In genomic region chr7:3616057-3616388, GRCm38 (mm10) we compare ENCODE assay signal across 9 mouse cellular contexts. TPM values are rescaled to one million over a fixed set of nuclear protein-coding genes. Genes with fewer than 3 reads are reported as not detected.
DNase-seq lines count a peak whose midpoint lies in the region; ATAC-seq and TF ChIP-seq lines count a peak whose summit lies in the region.
"Had no signal": no experiment of that assay in that cellular context is flagged by ENCODE, and none has a peak within 500 bp of the region (broad histone marks: within the 10 kb centered on the region; RNA-seq: fewer than 3 reads in every experiment).

Oscar (minus strand) TSS chr7:3616157.

- ATAC-seq in forebrain, embryonic 15.5 days (replicated peaks): no peak
- ATAC-seq in liver, embryonic 15.5 days (ENCODE audit: insufficient read depth): no peak

- DNase-seq in heart, adult 2 months: no peak
- no peak for DNase-seq in heart, postnatal 14 days
- DNase-seq in adrenal gland, postnatal 10 days: no peak
- no peak for DNase-seq in cerebellum, postnatal 10 days
- no peak for DNase-seq in lung, postnatal 25 days (ENCODE audit: low spot score)
- DNase-seq: gastrocnemius, postnatal 10 days had no signal

- TF ChIP-seq EP300 in heart, adult 2 months (IDR thresholded peaks at IDR 0.05; ENCODE audit: insufficient read depth, low read depth, low read length): no peak

- no peaks in the 10 kb centered on the region for H3K79me2 ChIP-seq in heart, adult 2 months (replicated peaks; ENCODE audit: control insufficient read depth, insufficient read depth, low read length)
- no peaks in the 10 kb centered on the region for H3K79me2 ChIP-seq in C2C12 (ENCODE audit: control insufficient read depth, insufficient read depth)

- no peaks in the 10 kb centered on the region for H3K9me3 ChIP-seq in forebrain, embryonic 15.5 days
- no peaks in the 10 kb centered on the region for H3K9me3 ChIP-seq in liver, embryonic 15.5 days (replicated peaks)

- no peaks in the 10 kb centered on the region for H3K27me3 ChIP-seq in heart, adult 2 months (ENCODE audit: control insufficient read depth, insufficient read depth, low read length)
- H3K27me3 ChIP-seq in C2C12 (ENCODE audit: control insufficient read depth, insufficient read depth, insufficient read length): peaks cover 9% of the 10 kb centered on the region
- H3K27me3 ChIP-seq in forebrain, embryonic 15.5 days: no peaks in the 10 kb centered on the region
- H3K27me3 ChIP-seq in liver, embryonic 15.5 days: 0 out of 2 replicates have a peak, but pooled peaks cover 3% of the 10 kb centered on the region

- H3ac ChIP-seq in C2C12 (ENCODE audit: control insufficient read depth, insufficient read length, low read depth): no peak within 1 kb of the TSS

- no peak within 1 kb of the TSS for H3K9ac ChIP-seq in heart, adult 2 months (ENCODE audit: low read depth, low read length)
- no peak within 1 kb of the TSS for H3K9ac ChIP-seq in forebrain, embryonic 15.5 days (replicated peaks)
- no peak within 1 kb of the TSS for H3K9ac ChIP-seq in liver, embryonic 15.5 days

- H3K36me3 ChIP-seq in heart, adult 2 months (ENCODE audit: control insufficient read depth, insufficient read depth, low read length): no peaks in the 10 kb centered on the region
- peaks cover 5% of the 10 kb centered on the region for H3K36me3 ChIP-seq in C2C12 (ENCODE audit: control insufficient read depth, insufficient read depth)
- peaks cover 13% of the 10 kb centered on the region for H3K36me3 ChIP-seq in forebrain, embryonic 15.5 days
- peaks cover 22% of the 10 kb centered on the region for H3K36me3 ChIP-seq in liver, embryonic 15.5 days (replicated peaks)

- peaks cover 2% of the 10 kb centered on the region for H3K79me3 ChIP-seq in C2C12 (ENCODE audit: low read depth)

- intact Hi-C loops in heart, adult 2 months (cut with DNase I): no loop called here
- intact Hi-C loops in heart, postnatal 14 days (cut with DNase I): no loop called here

- 82% methylated on average over 4 of the region's 4 CpGs for WGBS in heart, adult 2 months
- WGBS in forebrain, embryonic 15.5 days: 74% methylated on average over 4 of the region's 4 CpGs
- 65% methylated on average over 4 of the region's 4 CpGs for WGBS in liver, embryonic 15.5 days (ENCODE audit: insufficient replicate concordance)

- H3K4me2 ChIP-seq in forebrain, embryonic 15.5 days (replicated peaks): peak within 1 kb of the TSS; percentile 73
- peak within 1 kb of the TSS; percentile 80 for H3K4me2 ChIP-seq in liver, embryonic 15.5 days

- no peak for TF ChIP-seq POLR2A in heart, adult 2 months (IDR thresholded peaks at IDR 0.05; ENCODE audit: insufficient read depth, low read depth, low read length)

- H3K4me1 ChIP-seq in heart, adult 2 months (ENCODE audit: control insufficient read depth, insufficient read depth, low read length): no peaks in the 10 kb centered on the region
- H3K4me1 ChIP-seq in forebrain, embryonic 15.5 days: peaks cover 14% of the 10 kb centered on the region
- peaks cover 18% of the 10 kb centered on the region for H3K4me1 ChIP-seq in liver, embryonic 15.5 days (replicated peaks)

- no peak for TF ChIP-seq CTCF in heart, adult 2 months (IDR thresholded peaks at IDR 0.05)
- no peak for TF ChIP-seq CTCF in C2C12 (IDR thresholded peaks at IDR 0.05; ENCODE audit: control insufficient read depth, insufficient read depth, insufficient read length)

- H3K27ac ChIP-seq in heart, adult 2 months: peak within 1 kb of the TSS; percentile 81; the same call in 1 of the 2 replicates
- peak within 1 kb of the TSS; percentile 50 for H3K27ac ChIP-seq in forebrain, embryonic 15.5 days (replicated peaks)
- no peak within 1 kb of the TSS for H3K27ac ChIP-seq in liver, embryonic 15.5 days (replicated peaks)

- peak within 1 kb of the TSS; percentile 92; the same call in 1 of the 2 replicates for H3K4me3 ChIP-seq in heart, adult 2 months
- peak within 1 kb of the TSS; percentile 11 for H3K4me3 ChIP-seq in C2C12 (ENCODE audit: insufficient read depth, poor library complexity, severe bottlenecking)
- peak within 1 kb of the TSS; percentile 62 for H3K4me3 ChIP-seq in forebrain, embryonic 15.5 days
- peak within 1 kb of the TSS; percentile 75 for H3K4me3 ChIP-seq in liver, embryonic 15.5 days (replicated peaks)

TF ChIP-seq in C2C12, 6 proteins besides CTCF, POLR2A, EP300 and RAD21:
- no peak for TF ChIP-seq MYOG (IDR thresholded peaks at IDR 0.05; ENCODE audit: control insufficient read depth, extremely low read depth, insufficient read length)
- TF ChIP-seq MYOD1 (IDR thresholded peaks at IDR 0.05; ENCODE audit: control insufficient read depth, insufficient read length, low read depth): no peak
- TF ChIP-seq FOSL1 (IDR thresholded peaks at IDR 0.05; ENCODE audit: insufficient read depth, low read length, poor library complexity, severe bottlenecking): no peak
- TF ChIP-seq USF1 (IDR thresholded peaks at IDR 0.05; ENCODE audit: low read depth): no peak
- TF ChIP-seq MAX (IDR thresholded peaks at IDR 0.05): no peak
- no peak for TF ChIP-seq CEBPB (IDR thresholded peaks at IDR 0.05; ENCODE audit: low read depth)

RNA-seq across cellular contexts. Expression of gene Oscar, which starts in this region (rescaled TPM):
- total RNA-seq in heart, adult 2 months (2021): under 1 TPM in 1 of 2 experiments, not detected in 1; 0.21 TPM
- 0.45 and 0.91 TPM in 2 replicates for polyA plus RNA-seq in heart, adult 2 months (2012; rRNA removed)
- total RNA-seq in heart, postnatal 14 days (2021): under 1 TPM; 0.19 to 0.34 TPM
- 0.05 TPM for polyA plus RNA-seq in C2C12 (2012; fragmentation: generic; extraction: Trizol)
- 0.31 and 0.40 TPM in 2 replicates for polyA plus RNA-seq in forebrain, embryonic 15.5 days (2015; fragmentation: Nextera tagmentation; extraction: Ambion mirVana)
- polyA plus RNA-seq in liver, embryonic 15.5 days (2015; fragmentation: Nextera tagmentation; extraction: Ambion mirVana): 0.05 TPM in 1 of 2 replicates, not detected in the other
- total RNA-seq in adrenal gland, postnatal 10 days (2021): under 1 TPM; 0.58 to 0.72 TPM

Comparison
In these comparisons a context has a peak if more than half of its experiments do, and no peak if none do; other contexts are left out.
1. H3K4me3 ChIP-seq: peak in every context shown above with its lines; median percentile 92 in heart, adult 2 months; 75 in liver, embryonic 15.5 days; 62 in forebrain, embryonic 15.5 days; 11 in C2C12.